Mouse (Mus musculus) stomach, embryonic 14.5 days (tissue): ENCODE measurements around the gene Pear1. TPM values are rescaled to one million over a fixed set of nuclear protein-coding genes. Genes with fewer than 3 reads are reported as not detected.
A peak's percentile ranks its signal among the peaks of the same experiment; 100 is the strongest.

Experiments used
- ATAC-seq: fragments of 200-750 bp; cut with Nextera tagmentation; 2 replicates; pipeline ENCODE4 v1.8.0; 2017; ENCODE audit warnings: low read depth, moderate TSS enrichment; ENCODE audit not compliant: insufficient number of reproducible peaks, insufficient read depth, low FRiP score
- H3K27ac ChIP-seq: fragments of 300-500 bp; sonication (generic); 2 replicates; pipeline ENCODE4 v1.5.1; 2014; ENCODE audit warnings: mild to moderate bottlenecking, low read length, moderate library complexity, mixed read lengths
- H3K27me3 ChIP-seq: fragments of 300-500 bp; sonication (generic); 2 replicates; pipeline ENCODE4 v1.6.1; 2014; ENCODE audit warnings: low read length, control low read depth, mixed read lengths; ENCODE audit not compliant: control insufficient read depth, insufficient read depth
- H3K36me3 ChIP-seq: fragments of 300-500 bp; sonication (generic); 2 replicates; pipeline ENCODE4 v1.6.1; 2014; ENCODE audit warnings: mild to moderate bottlenecking, control low read depth, low read length, moderate library complexity, mixed read lengths; ENCODE audit not compliant: control insufficient read depth, insufficient read depth
- H3K4me1 ChIP-seq: fragments of 300-500 bp; sonication (generic); 2 replicates; pipeline ENCODE4 v1.6.1; 2014; ENCODE audit warnings: low read length, control low read depth, mixed read lengths; ENCODE audit not compliant: control insufficient read depth, insufficient read depth
- H3K4me2 ChIP-seq: fragments of 300-500 bp; sonication (generic); replicated peaks from 2 replicates; pipeline ENCODE4 v1.6.1; 2014; ENCODE audit warnings: low read depth, low read length, control low read depth
- H3K4me3 ChIP-seq: fragments of 300-500 bp; sonication (generic); 2 replicates; pipeline ENCODE4 v1.5.1; 2014; ENCODE audit warnings: low read depth, low read length, control low read depth
- H3K9ac ChIP-seq: fragments of 300-500 bp; sonication (generic); replicated peaks from 2 replicates; pipeline ENCODE4 v1.6.1; 2014; ENCODE audit warnings: low read depth, mild to moderate bottlenecking, control low read depth, low read length, moderate library complexity, mixed read lengths
- H3K9me3 ChIP-seq: fragments of 300-500 bp; sonication (generic); 2 replicates; pipeline ENCODE4 v1.6.1; 2016; ENCODE audit warnings: low read depth, low read length, control low read depth; ENCODE audit not compliant: control insufficient read depth
- WGBS: fragments of 180-500 bp; shearing (Covaris S2); extraction: QIAGEN DNeasy Blood & Tissue Kit; methylation state at CpG from one replicate; pipeline ENCODE4 v1.1.7; 2014; 5-methylcytosine and 5-hydroxymethylcytosine counted together
- polyA plus RNA-seq: library from polyadenylated mRNA; unstranded; fragments of >200 nt; fragmentation: Nextera tagmentation; extraction: Ambion mirVana; gene quantifications from 2 replicates; pipeline ENCODE4 v1.2.1, GENCODE M21; 2014

Gene Pear1
- polyA plus RNA-seq, 1 experiment from 2014 or later, result 25.4 TPM

GRCm38 (mm10) chr3:87783282-87784023 lies 40.7 kb downstream of the Pear1 start:
- Histone ChIP-seq H3K36me3 (no peaks in the 10 kb centered on the region), H3K27ac (no peak overlapping the region), H3K9ac (no peak overlapping the region), H3K4me1 (peaks cover 13% of the 10 kb centered on the region), H3K4me2 (no peak overlapping the region), H3K4me3 (no peak overlapping the region), H3K27me3 (no peaks in the 10 kb centered on the region), H3K9me3 (no peaks in the 10 kb centered on the region)
- ATAC-seq, result no peak
- WGBS, result 81% methylated on average over 25 of the region's 25 CpGs

GRCm38 (mm10) chr3:87779086-87779485 lies 45.0 kb downstream of the Pear1 start:
- peaks cover 3% of the 10 kb centered on the region for H3K4me1 ChIP-seq
- no peak overlapping the region for H3K9ac ChIP-seq
- no peaks in the 10 kb centered on the region for H3K36me3 ChIP-seq
- no peaks in the 10 kb centered on the region for H3K9me3 ChIP-seq
- ATAC-seq, result no peak
- no peak overlapping the region for H3K4me2 ChIP-seq
- H3K27me3 ChIP-seq, result no peaks in the 10 kb centered on the region
- 34% methylated on average over 2 of the region's 2 CpGs for WGBS
- H3K4me3 ChIP-seq, result no peak overlapping the region
- H3K27ac ChIP-seq, result no peak overlapping the region

- H3K4me2 ChIP-seq, result no peak overlapping the region
- 50% methylated on average over 23 of the region's 23 CpGs for WGBS
- H3K9ac ChIP-seq, result no peak overlapping the region
- H3K27me3 ChIP-seq, result no peaks in the 10 kb centered on the region
- no peaks in the 10 kb centered on the region for H3K9me3 ChIP-seq
- no peak for ATAC-seq
- H3K27ac ChIP-seq, result no peak overlapping the region
- no peak overlapping the region for H3K4me3 ChIP-seq
- peaks cover 3% of the 10 kb centered on the region for H3K4me1 ChIP-seq
- H3K36me3 ChIP-seq, result no peaks in the 10 kb centered on the region
Observed at GRCm38 (mm10) chr3:87778283-87778682, 45.8 kb downstream of the Pear1 start.

- Histone ChIP-seq H3K4me1 (peaks cover 11% of the 10 kb centered on the region; the same call in 1 of the 2 replicates), H3K27me3 (no peaks in the 10 kb centered on the region), H3K36me3 (no peaks in the 10 kb centered on the region), H3K4me3 (no peak overlapping the region), H3K9me3 (no peaks in the 10 kb centered on the region), H3K9ac (no peak overlapping the region), H3K27ac (no peak overlapping the region), H3K4me2 (no peak overlapping the region)
- ATAC-seq, result no peak
- WGBS, result 39% methylated on average over 6 of the region's 6 CpGs
Observed at GRCm38 (mm10) chr3:87771088-87771487, 53.0 kb downstream of the Pear1 start.

GRCm38 (mm10) chr3:87770280-87770679 lies 53.8 kb downstream of the Pear1 start:
- no peaks in the 10 kb centered on the region for H3K27me3 ChIP-seq
- under 1% methylated on average over 4 of the region's 4 CpGs for WGBS
- no peaks in the 10 kb centered on the region for H3K9me3 ChIP-seq
- no peak for ATAC-seq
- no peaks in the 10 kb centered on the region for H3K36me3 ChIP-seq
- H3K27ac ChIP-seq, result no peak overlapping the region
- peaks cover 17% of the 10 kb centered on the region for H3K4me1 ChIP-seq
- no peak overlapping the region for H3K4me3 ChIP-seq
- no peak overlapping the region for H3K4me2 ChIP-seq
- no peak overlapping the region for H3K9ac ChIP-seq

- no peak overlapping the region for H3K9ac ChIP-seq
- H3K27me3 ChIP-seq, result no peaks in the 10 kb centered on the region
- H3K4me1 ChIP-seq, result peaks cover 25% of the 10 kb centered on the region
- no peaks in the 10 kb centered on the region for H3K9me3 ChIP-seq
- H3K4me2 ChIP-seq, result no peak overlapping the region
- WGBS, result 73% methylated on average over 8 of the region's 8 CpGs
- no peak overlapping the region for H3K4me3 ChIP-seq
- ATAC-seq, result no peak
- no peak overlapping the region for H3K27ac ChIP-seq
- H3K36me3 ChIP-seq, result no peaks in the 10 kb centered on the region
Observed at GRCm38 (mm10) chr3:87769506-87769905, 54.6 kb downstream of the Pear1 start.

GRCm38 (mm10) chr3:87768844-87769243 lies 55.3 kb downstream of the Pear1 start:
- H3K9ac ChIP-seq, result no peak overlapping the region; the same call in 1 of the 2 replicates
- peak overlapping the region; percentile 78 for H3K27ac ChIP-seq
- peak overlapping the region; percentile 49 for H3K4me3 ChIP-seq
- under 1% methylated on average over 36 of the region's 37 CpGs for WGBS
- peak; percentile 80 for ATAC-seq
- H3K4me1 ChIP-seq, result peaks cover 29% of the 10 kb centered on the region
- no peaks in the 10 kb centered on the region for H3K9me3 ChIP-seq
- no peaks in the 10 kb centered on the region for H3K27me3 ChIP-seq
- H3K4me2 ChIP-seq, result peak overlapping the region; percentile 56
- no peaks in the 10 kb centered on the region for H3K36me3 ChIP-seq

GRCm38 (mm10) chr3:87768431-87768830 lies 55.7 kb downstream of the Pear1 start:
- WGBS, result 29% methylated on average over 6 of the region's 6 CpGs
- H3K9ac ChIP-seq, result no peak overlapping the region; the same call in 1 of the 2 replicates
- H3K27ac ChIP-seq, result peak overlapping the region; percentile 78
- peak overlapping the region; percentile 49 for H3K4me3 ChIP-seq
- H3K9me3 ChIP-seq, result no peaks in the 10 kb centered on the region
- H3K27me3 ChIP-seq, result no peaks in the 10 kb centered on the region
- no peak for ATAC-seq
- peak overlapping the region; percentile 56 for H3K4me2 ChIP-seq
- H3K4me1 ChIP-seq, result peaks cover 32% of the 10 kb centered on the region
- H3K36me3 ChIP-seq, result no peaks in the 10 kb centered on the region
